Mouse (Mus musculus) hindbrain, postnatal 0 days (tissue): ENCODE results near the gene Ccdc187. TPM values are rescaled to one million over a fixed set of nuclear protein-coding genes. Genes with fewer than 3 reads are reported as not detected.

Source experiments
- ATAC-seq: fragments of 200-750 bp; cut with Nextera tagmentation; 2 replicates; pipeline ENCODE4 v1.8.0; 2017; ENCODE audit warnings: mild to moderate bottlenecking, moderate TSS enrichment, moderate library complexity
- DNase-seq: peaks from one replicate; pipeline ENCODE4 v3.0.0-alpha.2; 2015; ENCODE audit warnings: low spot score
- H3K27ac ChIP-seq: fragments of 300-500 bp; sonication (generic); 2 replicates; pipeline ENCODE4 v1.5.1; 2014; ENCODE audit warnings: mild to moderate bottlenecking
- H3K27me3 ChIP-seq: fragments of 300-500 bp; sonication (generic); 2 replicates; pipeline ENCODE4 v1.6.1; 2014; ENCODE audit warnings: low read length, mixed read lengths; ENCODE audit not compliant: insufficient read depth
- H3K36me3 ChIP-seq: fragments of 300-500 bp; sonication (generic); 2 replicates; pipeline ENCODE4 v1.6.1; 2014; ENCODE audit warnings: low read length, mixed read lengths; ENCODE audit not compliant: insufficient read depth
- H3K4me1 ChIP-seq: fragments of 300-500 bp; sonication (generic); 2 replicates; pipeline ENCODE4 v1.6.1; 2014; ENCODE audit warnings: antibody characterized with exemption, low read length, mixed read lengths; ENCODE audit not compliant: insufficient read depth
- H3K4me2 ChIP-seq: fragments of 300-500 bp; sonication (generic); 2 replicates; pipeline ENCODE4 v1.6.1; 2014; ENCODE audit warnings: low read depth, mild to moderate bottlenecking, low read length, moderate library complexity, mixed read lengths
- H3K4me3 ChIP-seq: fragments of 300-500 bp; sonication (generic); 2 replicates; pipeline ENCODE4 v1.5.1; 2014; ENCODE audit warnings: low read length
- H3K9ac ChIP-seq: fragments of 300-500 bp; sonication (generic); replicated peaks from 2 replicates; pipeline ENCODE4 v1.6.1; 2014; ENCODE audit warnings: mild to moderate bottlenecking, low read length, moderate library complexity, mixed read lengths
- H3K9me3 ChIP-seq: fragments of 300-500 bp; sonication (generic); 2 replicates; pipeline ENCODE4 v1.6.1; 2016; ENCODE audit warnings: low read length, mixed read lengths
- CTCF ChIP-seq: IDR thresholded peaks from 2 replicates; pipeline ENCODE4 v1.5.1; 2016; ENCODE audit warnings: antibody characterized with exemption, control low read depth, low read depth
- WGBS: fragments of 180-500 bp; shearing (Covaris S2); extraction: QIAGEN DNeasy Blood & Tissue Kit; methylation state at CpG from one replicate; pipeline ENCODE4 v1.1.7; 2014; 5-methylcytosine and 5-hydroxymethylcytosine counted together
- polyA plus RNA-seq: library from polyadenylated mRNA; unstranded; fragments of >200 nt; fragmentation: Nextera tagmentation; extraction: Ambion mirVana; gene quantifications from 2 replicates; pipeline ENCODE4 v1.2.1, GENCODE M21; 2015
- total RNA-seq: library from RNA; depleted of rRNA; stranded (reverse); fragments of >200 nt; gene quantifications from 2 replicates; pipeline ENCODE4 v1.2.3, GENCODE M21; 2014

Ccdc187 gene
- total and polyA plus RNA-seq, 2 experiments from 2014 or later, result 0.18 to 2.7 TPM

DNA sequence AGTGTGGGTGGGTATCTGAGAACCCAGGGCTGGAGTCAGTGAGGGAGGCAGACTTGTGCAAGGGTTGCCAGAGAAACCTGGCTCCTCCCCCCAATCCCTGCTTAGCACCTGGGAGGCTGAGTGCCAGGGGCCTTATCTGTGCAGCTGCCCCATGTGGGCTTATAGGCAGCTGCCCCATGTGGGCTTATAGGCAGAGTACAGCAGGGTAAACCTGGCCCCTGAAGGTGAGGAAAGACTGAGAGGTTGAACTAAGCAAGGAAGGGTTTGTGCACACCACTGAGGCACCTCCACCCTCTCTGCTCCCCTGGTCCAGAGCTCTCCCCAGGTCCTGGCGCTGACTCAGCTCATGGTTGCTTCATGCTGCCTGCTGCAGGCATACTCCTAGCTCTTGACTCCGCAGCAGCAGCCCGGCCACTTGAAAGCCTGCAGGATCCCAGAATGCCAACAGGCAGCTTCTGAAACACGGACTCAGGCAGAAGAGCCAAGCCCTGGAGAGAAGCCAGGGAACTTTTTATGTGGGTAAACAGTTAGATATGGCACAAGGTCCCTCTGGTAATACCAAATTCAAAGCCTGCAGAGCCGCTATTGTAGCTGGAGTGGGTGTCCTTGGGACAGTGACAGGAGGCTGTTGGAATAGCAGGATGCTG is 5.9 kb upstream of the Ccdc187 start:
- H3K36me3 ChIP-seq, result no peaks in the 10 kb centered on the region
- H3K27ac ChIP-seq, result peak overlapping the region; percentile 90; the same call in 1 of the 2 replicates
- no peaks in the 10 kb centered on the region for H3K27me3 ChIP-seq
- no peak for TF ChIP-seq CTCF
- DNase-seq (peak; percentile 53), ATAC-seq (no peak)
- H3K9me3 ChIP-seq, result no peaks in the 10 kb centered on the region
- H3K4me2 ChIP-seq, result no peak overlapping the region
- 24% methylated on average over 5 of the region's 5 CpGs for WGBS
- H3K4me3 ChIP-seq, result no peak overlapping the region
- peak overlapping the region; percentile 14; the same call in 1 of the 2 replicates for H3K9ac ChIP-seq
- H3K4me1 ChIP-seq, result peaks cover 37% of the 10 kb centered on the region

DNA sequence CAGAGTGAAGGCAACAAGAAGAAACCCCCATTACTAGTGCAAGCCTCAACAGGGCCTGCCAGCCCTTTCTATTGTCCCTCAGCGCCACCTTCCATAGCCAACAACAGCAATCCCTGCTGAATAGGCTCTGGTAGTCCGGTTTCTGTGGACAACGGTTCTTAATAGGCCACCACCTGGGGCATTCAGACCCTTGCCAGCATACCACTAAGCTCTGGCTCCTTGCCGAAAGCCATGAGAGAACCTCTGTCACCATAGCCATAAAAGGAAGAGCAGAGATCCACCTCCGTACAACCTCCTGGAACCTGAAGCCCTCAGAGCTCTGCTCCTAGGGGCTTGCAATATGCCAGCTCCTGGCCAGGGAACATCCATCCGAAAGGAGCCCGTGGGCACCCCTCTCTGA is 5.0 kb upstream of the Ccdc187 start:
- peak; percentile 66 for DNase-seq

DNA sequence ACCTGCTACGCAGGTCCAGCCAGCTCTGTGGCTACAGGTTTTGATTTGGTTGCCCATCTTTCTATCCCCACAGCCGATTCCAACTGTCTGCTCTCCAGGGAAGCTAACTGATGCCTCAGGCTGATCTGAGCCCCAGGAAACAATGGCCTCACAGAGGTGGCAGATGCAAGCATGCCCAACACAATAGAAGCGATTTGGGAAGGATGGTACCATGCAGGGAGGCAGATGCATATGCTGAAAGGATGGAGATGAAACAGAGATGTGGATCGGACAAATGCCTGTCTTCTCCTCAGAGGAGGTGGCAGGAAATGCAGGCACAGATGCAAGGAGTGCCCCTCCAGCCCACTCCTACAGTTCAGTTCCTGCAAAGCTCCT is 4.5 kb upstream of the Ccdc187 start:
- WGBS, result 9% methylated on average over 4 of the region's 4 CpGs
- peak overlapping the region; percentile 40 for H3K9ac ChIP-seq
- no peak overlapping the region for H3K4me3 ChIP-seq
- H3K4me2 ChIP-seq, result peak overlapping the region; percentile 24
- TF ChIP-seq CTCF, result no peak
- H3K9me3 ChIP-seq, result no peaks in the 10 kb centered on the region
- peak; percentile 40 for DNase-seq
- peaks cover 37% of the 10 kb centered on the region for H3K4me1 ChIP-seq
- H3K27ac ChIP-seq, result peak overlapping the region; percentile 90
- H3K27me3 ChIP-seq, result no peaks in the 10 kb centered on the region
- H3K36me3 ChIP-seq, result no peaks in the 10 kb centered on the region
- peak; percentile 7 for ATAC-seq

More for the DNA sequence above, 5.0 kb upstream of the Ccdc187 start:
- 18% methylated on average over 7 of the region's 7 CpGs for WGBS
- TF ChIP-seq CTCF, result no peak
- Histone ChIP-seq H3K27ac (peak overlapping the region; percentile 90), H3K36me3 (no peaks in the 10 kb centered on the region), H3K27me3 (no peaks in the 10 kb centered on the region), H3K4me1 (peaks cover 37% of the 10 kb centered on the region), H3K9ac (peak overlapping the region; percentile 40; the same call in 1 of the 2 replicates), H3K4me2 (peak overlapping the region; percentile 24), H3K9me3 (no peaks in the 10 kb centered on the region), H3K4me3 (no peak overlapping the region)
- ATAC-seq, result no peak; the same call in 1 of the 2 replicates

DNA sequence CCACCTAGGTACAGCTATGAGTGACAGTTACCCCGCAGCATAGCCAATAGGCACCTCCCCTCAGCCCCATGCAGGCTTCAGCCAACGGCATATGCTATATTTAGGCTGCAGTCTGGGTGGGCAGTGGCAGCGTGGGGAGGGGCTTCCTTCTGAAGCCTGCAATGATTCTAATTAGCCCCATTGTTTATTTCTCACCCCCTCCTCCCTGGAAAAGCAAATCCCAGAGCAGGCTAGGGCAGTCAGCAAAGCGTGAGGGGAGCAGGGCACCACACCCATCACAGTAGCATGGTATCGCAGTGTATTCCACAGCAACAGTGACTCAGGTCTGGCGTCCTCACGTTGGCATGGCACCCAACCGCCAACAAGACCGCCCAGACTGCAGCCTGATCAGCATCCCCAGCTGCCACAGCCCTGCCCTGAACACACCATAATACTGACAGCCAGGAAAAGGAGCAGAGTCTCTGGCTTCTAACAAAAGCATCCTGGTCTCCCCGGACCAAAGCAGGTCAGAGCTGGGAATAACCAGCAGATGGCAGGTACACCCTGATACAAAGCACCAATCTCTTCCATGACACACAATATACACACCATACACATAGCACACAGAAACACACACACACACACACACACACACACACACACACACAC is 4.0 kb upstream of the Ccdc187 start:
- DNase-seq, result peak; percentile 83
- Histone ChIP-seq H3K9me3 (no peaks in the 10 kb centered on the region), H3K4me1 (peaks cover 37% of the 10 kb centered on the region), H3K9ac (peak overlapping the region; percentile 40; the same call in 1 of the 2 replicates), H3K4me3 (no peak overlapping the region), H3K27ac (peak overlapping the region; percentile 90), H3K4me2 (peak overlapping the region; percentile 24), H3K36me3 (no peaks in the 10 kb centered on the region), H3K27me3 (no peaks in the 10 kb centered on the region)
- peak; percentile 41 for TF ChIP-seq CTCF
- 1% methylated on average over 10 of the region's 10 CpGs for WGBS
- ATAC-seq, result peak; percentile 85

DNA sequence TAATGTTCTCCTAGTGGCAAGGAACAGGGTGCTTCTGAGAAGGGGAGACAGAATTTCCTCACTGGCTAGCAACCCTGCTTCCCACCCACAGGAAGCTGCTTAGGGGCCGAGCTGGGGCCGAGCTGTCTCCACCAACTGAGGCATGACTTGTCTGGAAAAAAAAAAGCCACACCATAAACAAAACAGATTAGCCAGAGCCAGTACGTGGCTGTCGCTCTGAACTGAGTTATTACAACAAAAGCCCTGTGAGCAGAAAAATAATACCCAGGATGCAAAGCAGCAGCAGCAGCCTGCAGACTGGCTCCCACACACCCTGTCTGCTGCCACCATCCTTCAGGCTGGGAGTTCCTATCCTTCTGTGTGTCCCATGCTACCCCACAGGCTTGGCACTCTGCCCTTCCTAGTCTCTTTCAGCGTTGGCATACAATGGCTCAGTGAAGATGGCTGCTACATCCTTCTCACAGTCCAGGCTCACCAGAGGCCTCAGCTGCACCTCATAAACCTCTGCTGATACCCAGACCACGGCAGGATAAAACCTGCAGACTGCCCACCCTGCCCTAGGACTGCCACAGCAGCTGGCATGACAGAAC is 2.3 kb upstream of the Ccdc187 start:
- Histone ChIP-seq H3K4me2 (no peak overlapping the region), H3K9me3 (no peaks in the 10 kb centered on the region), H3K4me3 (no peak overlapping the region), H3K36me3 (no peaks in the 10 kb centered on the region), H3K27me3 (no peaks in the 10 kb centered on the region), H3K9ac (no peak overlapping the region), H3K4me1 (peaks cover 37% of the 10 kb centered on the region), H3K27ac (peak overlapping the region; percentile 90)
- TF ChIP-seq CTCF, result no peak
- peak; percentile 64 for DNase-seq
- ATAC-seq, result no peak; the same call in 1 of the 2 replicates
- WGBS, result 13% methylated on average over 6 of the region's 6 CpGs

DNA sequence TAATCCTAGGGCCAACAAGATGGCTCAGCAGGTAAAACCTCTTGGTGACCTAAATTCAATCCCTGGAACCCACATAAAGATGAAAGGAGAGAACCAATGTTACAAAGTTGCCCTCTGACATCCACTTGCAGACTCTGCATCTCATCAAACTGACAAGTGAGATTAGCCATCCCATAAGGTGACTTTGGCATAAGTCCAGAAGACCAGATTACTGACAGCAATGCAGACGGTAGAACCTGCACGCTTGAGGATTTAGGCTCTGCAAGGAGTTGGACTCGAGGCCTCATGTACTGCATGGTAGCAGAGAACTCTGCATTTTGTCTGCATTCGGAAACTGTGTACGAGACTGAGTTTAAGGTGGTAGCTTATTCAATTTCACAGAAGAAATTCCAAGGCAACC is 4.2 kb downstream of the Ccdc187 start:
- peak; percentile 66 for DNase-seq
- H3K27me3 ChIP-seq, result no peaks in the 10 kb centered on the region

More for the DNA sequence above, 4.2 kb downstream of the Ccdc187 start:
- Histone ChIP-seq H3K4me2 (no peak overlapping the region), H3K27ac (no peak overlapping the region), H3K9me3 (no peaks in the 10 kb centered on the region), H3K4me1 (peaks cover 4% of the 10 kb centered on the region; the same call in 1 of the 2 replicates), H3K9ac (no peak overlapping the region), H3K4me3 (no peak overlapping the region), H3K36me3 (no peaks in the 10 kb centered on the region)
- ATAC-seq, result no peak
- TF ChIP-seq CTCF, result no peak
- 78% methylated on average over 5 of the region's 5 CpGs for WGBS
